Mouse (Mus musculus) intestine, embryonic 16.5 days (tissue): ENCODE measurements around the gene Snapc4. TPM values are rescaled to one million over a fixed set of nuclear protein-coding genes. Genes with fewer than 3 reads are reported as not detected.

ENCODE experiments used
- ATAC-seq: fragments of 200-750 bp; cut with Nextera tagmentation; 2 replicates; pipeline ENCODE4 v1.8.0; 2017; ENCODE audit warnings: moderate TSS enrichment, moderate library complexity
- H3K27ac ChIP-seq: fragments of 300-500 bp; sonication (generic); 2 replicates; pipeline ENCODE4 v1.5.1; 2014; ENCODE audit warnings: mild to moderate bottlenecking, low read length
- H3K27me3 ChIP-seq: fragments of 300-500 bp; sonication (generic); replicated peaks from 2 replicates; pipeline ENCODE4 v1.6.1; 2014; ENCODE audit warnings: low read length, control low read depth, mixed read lengths; ENCODE audit not compliant: control insufficient read depth, insufficient read depth
- H3K36me3 ChIP-seq: fragments of 300-500 bp; sonication (generic); 2 replicates; pipeline ENCODE4 v1.6.1; 2014; ENCODE audit warnings: low read length, control low read depth; ENCODE audit not compliant: control insufficient read depth, insufficient read depth
- H3K4me1 ChIP-seq: fragments of 300-500 bp; sonication (generic); 2 replicates; pipeline ENCODE4 v1.6.1; 2014; ENCODE audit warnings: low read length, control low read depth, mixed read lengths; ENCODE audit not compliant: control insufficient read depth, insufficient read depth
- H3K4me2 ChIP-seq: fragments of 300-500 bp; sonication (generic); 2 replicates; pipeline ENCODE4 v1.6.1; 2014; ENCODE audit warnings: low read depth, low read length, control low read depth
- H3K4me3 ChIP-seq: fragments of 300-500 bp; sonication (generic); 2 replicates; pipeline ENCODE4 v1.5.1; 2014; ENCODE audit warnings: mild to moderate bottlenecking, low read length
- H3K9ac ChIP-seq: fragments of 300-500 bp; sonication (generic); 2 replicates; pipeline ENCODE4 v1.6.1; 2014; ENCODE audit warnings: low read depth, low read length
- H3K9me3 ChIP-seq: fragments of 300-500 bp; sonication (generic); 2 replicates; pipeline ENCODE4 v1.6.1; 2016; ENCODE audit warnings: low read length, control low read depth; ENCODE audit not compliant: control insufficient read depth
- WGBS: fragments of 180-500 bp; shearing (Covaris S2); extraction: QIAGEN DNeasy Blood & Tissue Kit; methylation state at CpG from one replicate; pipeline ENCODE4 v1.1.7; 2014; 5-methylcytosine and 5-hydroxymethylcytosine counted together
- polyA plus RNA-seq: library from polyadenylated mRNA; unstranded; fragments of >200 nt; fragmentation: Nextera tagmentation; extraction: Ambion mirVana; gene quantifications from 2 replicates; pipeline ENCODE4 v1.2.1, GENCODE M21; 2015

The Snapc4 gene
- polyA plus RNA-seq, 1 experiment from 2014 or later: 19.1 TPM

DNA sequence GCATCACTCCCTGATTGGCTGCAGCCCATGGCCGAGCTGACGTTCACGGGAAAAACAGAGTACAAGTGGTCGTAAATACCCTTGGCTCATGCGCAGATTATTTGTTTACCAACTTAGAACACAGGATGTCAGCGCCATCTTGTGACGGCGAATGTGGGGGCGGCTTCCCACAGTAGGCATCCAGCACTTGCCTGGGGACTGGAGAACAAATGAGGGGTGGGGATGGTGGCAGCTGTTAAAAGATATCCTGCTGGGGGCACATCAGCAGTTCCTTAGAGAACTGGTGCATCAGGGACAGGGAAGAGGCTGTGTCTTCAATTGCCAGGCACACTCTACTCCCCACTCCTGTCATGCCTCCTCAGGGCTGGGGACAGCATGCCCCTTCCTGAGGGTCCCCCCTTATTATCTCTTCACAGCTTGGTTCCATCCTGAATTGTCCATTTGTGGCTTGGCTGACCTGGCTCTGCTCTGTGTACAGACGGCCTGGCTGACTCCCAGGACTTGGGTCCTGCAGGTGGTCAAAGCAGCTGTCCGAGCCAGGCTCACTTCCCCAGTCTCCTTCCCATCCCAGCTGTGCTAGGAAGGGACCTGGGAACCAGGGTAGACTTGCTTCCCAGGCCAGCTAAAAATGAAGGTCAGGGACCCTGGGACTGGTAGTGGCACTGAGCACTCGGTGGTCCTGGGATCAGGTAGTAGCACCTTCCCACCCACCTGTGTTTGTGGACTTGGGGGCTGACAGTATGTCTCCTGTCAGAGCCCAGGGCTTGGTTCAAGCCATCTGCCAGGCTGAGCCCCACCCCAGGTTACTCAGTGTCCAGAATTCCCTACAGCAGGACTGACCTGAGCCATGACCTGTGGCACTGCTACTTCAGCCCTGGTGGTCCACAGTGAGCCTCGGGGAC, 41.9 kb downstream of the Snapc4 start:
- Histone ChIP-seq H3K9me3 (no peaks in the 10 kb centered on the region), H3K4me1 (peaks cover 11% of the 10 kb centered on the region), H3K27me3 (no peaks in the 10 kb centered on the region), H3K27ac (no peak overlapping the region), H3K4me2 (no peak overlapping the region), H3K4me3 (no peak overlapping the region), H3K36me3 (no peaks in the 10 kb centered on the region), H3K9ac (no peak overlapping the region)
- ATAC-seq: no peak
- 84% methylated on average over 8 of the region's 13 CpGs for WGBS

DNA sequence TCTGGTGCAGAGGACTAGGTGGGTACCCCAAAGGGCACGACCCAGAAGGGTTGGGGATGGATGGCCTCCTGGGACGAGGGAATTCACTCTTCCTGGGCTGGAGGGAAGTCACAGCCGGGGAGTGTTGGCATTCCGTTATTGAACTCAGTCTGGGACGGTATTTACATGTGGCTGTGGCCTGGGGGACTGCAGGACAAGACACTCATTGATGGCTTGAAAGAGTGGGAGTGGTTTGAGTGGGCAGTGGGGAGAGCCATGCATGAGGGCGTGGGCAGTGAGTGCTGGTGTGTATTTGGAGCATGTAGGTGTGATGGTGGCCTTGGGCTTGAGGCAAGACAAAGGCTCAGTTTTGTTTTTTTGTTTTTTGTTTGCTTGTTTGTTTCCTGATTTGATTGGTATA, 49.8 kb downstream of the Snapc4 start:
- no peak overlapping the region for H3K4me2 ChIP-seq
- no peaks in the 10 kb centered on the region for H3K27me3 ChIP-seq
- 64% methylated on average over 6 of the region's 6 CpGs for WGBS
- no peak overlapping the region for H3K9ac ChIP-seq
- H3K4me1 ChIP-seq: no peaks in the 10 kb centered on the region
- H3K36me3 ChIP-seq: peaks cover 11% of the 10 kb centered on the region; the same call in 1 of the 2 replicates
- no peak for ATAC-seq
- H3K4me3 ChIP-seq: no peak overlapping the region
- H3K27ac ChIP-seq: no peak overlapping the region
- no peaks in the 10 kb centered on the region for H3K9me3 ChIP-seq

DNA sequence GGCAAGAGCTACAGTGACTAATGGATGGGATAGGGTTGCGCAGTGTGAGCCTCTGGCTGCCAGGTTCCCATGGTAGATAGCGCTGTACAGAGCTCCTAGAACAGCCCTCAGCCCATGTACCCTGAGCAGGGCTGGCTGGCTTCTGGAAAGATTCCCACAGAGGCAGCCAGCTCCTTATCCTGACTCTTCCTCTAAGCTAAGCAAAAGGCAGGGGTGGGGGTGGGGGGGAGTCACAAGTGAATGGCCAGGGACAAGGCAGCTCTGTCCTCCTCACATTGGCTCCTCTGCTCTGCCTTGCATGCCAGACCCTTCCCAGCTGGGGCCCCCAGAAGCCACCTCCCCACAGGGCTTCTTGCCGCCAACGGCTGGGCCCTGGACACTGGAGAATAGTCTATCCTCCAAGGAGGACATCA, 50.4 kb downstream of the Snapc4 start:
- Histone ChIP-seq H3K27me3 (no peaks in the 10 kb centered on the region), H3K36me3 (peaks cover 11% of the 10 kb centered on the region; the same call in 1 of the 2 replicates), H3K27ac (no peak overlapping the region), H3K9ac (no peak overlapping the region), H3K4me3 (no peak overlapping the region), H3K9me3 (no peaks in the 10 kb centered on the region), H3K4me1 (no peaks in the 10 kb centered on the region), H3K4me2 (no peak overlapping the region)
- WGBS: 94% methylated on average over 4 of the region's 4 CpGs
- peak; percentile 54; the same call in 1 of the 2 replicates for ATAC-seq

- WGBS: 64% methylated on average over 8 of the region's 8 CpGs
- Histone ChIP-seq H3K36me3 (peaks cover 11% of the 10 kb centered on the region; the same call in 1 of the 2 replicates), H3K9ac (no peak overlapping the region), H3K4me3 (no peak overlapping the region), H3K27me3 (no peaks in the 10 kb centered on the region), H3K27ac (no peak overlapping the region), H3K4me2 (no peak overlapping the region), H3K4me1 (no peaks in the 10 kb centered on the region), H3K9me3 (no peaks in the 10 kb centered on the region)
- ATAC-seq: peak; percentile 62
These were observed 51.1 kb downstream of the Snapc4 start for GRCm38 (mm10) chr2:26329402-26329801.

DNA sequence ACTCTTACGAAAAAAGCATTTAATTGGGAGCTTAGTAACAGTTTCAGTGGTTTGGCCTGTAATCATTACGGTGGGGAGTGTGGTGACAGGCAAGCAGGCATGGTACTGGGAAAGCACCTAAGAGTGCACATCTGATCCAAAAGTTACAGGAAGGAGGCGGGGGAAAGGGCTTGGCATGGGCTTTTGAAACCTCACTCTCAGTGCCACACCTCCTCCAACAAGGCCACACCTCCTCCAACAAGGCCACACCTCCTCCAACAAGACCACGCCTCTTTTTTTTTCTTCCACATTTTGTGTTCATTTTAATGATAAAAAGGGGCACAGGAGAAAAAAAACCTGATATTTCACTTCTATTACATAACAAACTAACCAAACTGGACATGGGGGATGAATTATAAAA, 52.6 kb downstream of the Snapc4 start:
- H3K27ac ChIP-seq: no peak overlapping the region
- H3K27me3 ChIP-seq: no peaks in the 10 kb centered on the region
- no peak overlapping the region for H3K4me3 ChIP-seq
- no peaks in the 10 kb centered on the region for H3K9me3 ChIP-seq
- H3K9ac ChIP-seq: no peak overlapping the region
- no peak for ATAC-seq
- no peaks in the 10 kb centered on the region for H3K4me1 ChIP-seq
- peaks cover 11% of the 10 kb centered on the region; the same call in 1 of the 2 replicates for H3K36me3 ChIP-seq
- WGBS: 90% methylated on average over 4 of the region's 4 CpGs
- H3K4me2 ChIP-seq: no peak overlapping the region

- Histone ChIP-seq H3K9me3 (no peaks in the 10 kb centered on the region), H3K9ac (0 out of 2 replicates have a peak overlapping the region, but pooled peaks have one; percentile 8), H3K4me2 (no peak overlapping the region), H3K4me1 (no peaks in the 10 kb centered on the region), H3K36me3 (peaks cover 11% of the 10 kb centered on the region; the same call in 1 of the 2 replicates), H3K4me3 (no peak overlapping the region), H3K27ac (no peak overlapping the region), H3K27me3 (no peaks in the 10 kb centered on the region)
- ATAC-seq: peak; percentile 75
- 67% methylated on average over 15 of the region's 15 CpGs for WGBS
These were observed 54.9 kb downstream of the Snapc4 start for GRCm38 (mm10) chr2:26325386-26326181.

GRCm38 (mm10) chr2:26324917-26325316, 55.5 kb downstream of the Snapc4 start:
- H3K9ac ChIP-seq: no peak overlapping the region
- ATAC-seq: no peak
- no peaks in the 10 kb centered on the region for H3K27me3 ChIP-seq
- peaks cover 11% of the 10 kb centered on the region; the same call in 1 of the 2 replicates for H3K36me3 ChIP-seq
- 73% methylated on average over 2 of the region's 2 CpGs for WGBS
- H3K4me2 ChIP-seq: no peak overlapping the region
- H3K27ac ChIP-seq: no peak overlapping the region
- H3K9me3 ChIP-seq: no peaks in the 10 kb centered on the region
- H3K4me1 ChIP-seq: no peaks in the 10 kb centered on the region
- H3K4me3 ChIP-seq: no peak overlapping the region

DNA sequence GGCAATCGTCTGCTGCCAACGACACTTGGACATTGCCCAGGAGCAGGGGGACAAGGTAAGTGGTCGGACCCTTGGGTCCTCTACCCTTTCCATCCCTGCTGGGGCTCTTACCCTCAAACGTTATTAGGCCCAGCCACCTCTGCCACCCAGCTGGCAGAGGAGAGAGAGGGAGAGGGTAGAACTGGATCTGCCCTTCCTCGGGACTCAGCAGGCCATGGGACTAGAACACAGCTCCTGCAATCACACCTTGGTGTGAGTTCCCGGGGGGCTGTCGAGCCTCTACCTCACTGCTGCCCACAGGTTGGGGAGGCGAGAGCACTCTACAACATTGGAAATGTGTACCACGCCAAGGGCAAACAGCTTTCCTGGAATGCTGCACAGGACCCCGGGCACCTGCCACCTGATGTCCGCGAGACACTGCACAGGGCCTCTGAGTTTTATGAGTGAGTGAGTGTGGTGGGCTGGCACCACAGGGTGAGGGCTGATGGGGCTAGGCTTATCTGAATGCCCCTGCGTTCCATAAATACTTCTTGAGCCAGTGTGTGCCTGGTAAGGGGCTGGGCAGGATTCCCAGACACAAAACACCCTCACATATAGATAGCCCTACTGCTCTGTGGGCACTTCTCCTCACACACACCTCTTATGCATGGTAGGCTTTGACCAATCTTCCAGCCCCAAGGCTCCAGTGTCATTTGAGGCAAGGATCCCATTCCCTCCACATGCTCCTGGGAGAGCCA, 56.7 kb downstream of the Snapc4 start:
- ATAC-seq: no peak
- Histone ChIP-seq H3K4me3 (no peak overlapping the region), H3K27me3 (no peaks in the 10 kb centered on the region), H3K27ac (no peak overlapping the region), H3K9ac (no peak overlapping the region), H3K9me3 (no peaks in the 10 kb centered on the region), H3K4me1 (no peaks in the 10 kb centered on the region), H3K36me3 (peaks cover 11% of the 10 kb centered on the region; the same call in 1 of the 2 replicates), H3K4me2 (no peak overlapping the region)
- 90% methylated on average over 13 of the region's 13 CpGs for WGBS
